Mouse (Mus musculus): Measurements from ENCODE around the gene AI413582. TPM values are rescaled to one million over a fixed set of nuclear protein-coding genes. Genes with fewer than 3 reads are reported as not detected.

AI413582 gene
- polyA plus RNA-seq, 1 experiment from 2014 or later: 42.9 TPM

DNA sequence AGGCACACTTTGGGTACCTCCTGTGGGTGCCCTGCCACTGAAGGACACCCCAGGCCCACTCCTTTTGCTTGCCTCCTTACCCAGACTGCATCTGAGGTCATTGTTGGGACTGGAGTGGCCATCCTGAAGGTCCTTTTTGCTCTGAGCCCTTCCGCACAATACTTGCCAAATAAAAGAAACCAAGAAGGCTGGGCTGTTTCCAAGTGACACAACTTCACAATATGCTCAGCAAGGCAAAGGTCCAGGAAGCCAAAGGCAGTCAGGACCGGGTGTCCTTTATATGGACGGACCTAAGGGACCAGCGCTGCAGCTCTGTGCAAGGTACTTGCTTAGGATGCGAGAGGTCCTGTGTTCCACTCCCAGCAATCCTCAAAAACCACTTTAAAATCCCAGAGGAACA lies 2.7 kb upstream of the AI413582 start:
- WGBS (ENCODE audit: missing documents): 88% methylated on average over 5 of the region's 5 CpGs
- Histone ChIP-seq H3K27ac (no peak overlapping the region), H3K36me3 (ENCODE audit: inconsistent target) (no peaks in the 10 kb centered on the region)

DNA sequence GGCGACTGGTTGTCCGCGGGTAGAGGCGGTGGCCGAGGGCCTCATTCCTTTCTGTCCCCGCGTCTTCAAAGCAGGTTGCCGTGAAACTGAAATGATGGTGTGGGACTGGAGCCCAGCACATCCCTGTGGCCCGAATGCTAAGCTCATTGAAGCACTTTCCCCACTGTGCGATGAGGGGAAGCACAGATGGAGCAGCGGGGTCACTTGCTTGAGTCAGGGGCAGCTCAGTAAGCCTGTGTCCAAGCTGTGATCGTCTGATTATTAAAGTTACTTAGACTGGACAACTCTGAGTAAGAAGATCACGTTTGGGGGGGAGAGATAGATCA lies 349 bp upstream of the AI413582 start:
- Histone ChIP-seq H3K36me3 (ENCODE audit: inconsistent target) (peaks cover 7% of the 10 kb centered on the region; the same call in 1 of the 2 replicates), H3K79me2 (ENCODE audit: inconsistent target) (peaks cover 32% of the 10 kb centered on the region), H3K27ac (peak overlapping the region; percentile 27), H3K4me3 (ENCODE audit: inconsistent target) (peak overlapping the region; percentile 33)
- WGBS (ENCODE audit: missing documents): under 1% methylated on average over 13 of the region's 13 CpGs

More for the DNA sequence above, 2.7 kb upstream of the AI413582 start:
- no peak overlapping the region for H3K4me3 ChIP-seq (ENCODE audit: inconsistent target)
- peaks cover 21% of the 10 kb centered on the region for H3K79me2 ChIP-seq (ENCODE audit: inconsistent target)

GRCm38 (mm10) chr17:27564391-27565162 lies 979 bp downstream of the AI413582 start:
- peak overlapping the region; percentile 86 for H3K27ac ChIP-seq
- WGBS (ENCODE audit: missing documents): 15% methylated on average over 20 of the region's 20 CpGs
- H3K36me3 ChIP-seq (ENCODE audit: inconsistent target): peaks cover 9% of the 10 kb centered on the region; the same call in 1 of the 2 replicates

GRCm38 (mm10) chr17:27563771-27564244 lies 1.7 kb downstream of the AI413582 start:
- H3K36me3 ChIP-seq (ENCODE audit: inconsistent target): peaks cover 9% of the 10 kb centered on the region; the same call in 1 of the 2 replicates

More at GRCm38 (mm10) chr17:27564391-27565162, 979 bp downstream of the AI413582 start:
- Histone ChIP-seq H3K4me3 (ENCODE audit: inconsistent target) (peak overlapping the region; percentile 81), H3K79me2 (ENCODE audit: inconsistent target) (peaks cover 45% of the 10 kb centered on the region)

DNA sequence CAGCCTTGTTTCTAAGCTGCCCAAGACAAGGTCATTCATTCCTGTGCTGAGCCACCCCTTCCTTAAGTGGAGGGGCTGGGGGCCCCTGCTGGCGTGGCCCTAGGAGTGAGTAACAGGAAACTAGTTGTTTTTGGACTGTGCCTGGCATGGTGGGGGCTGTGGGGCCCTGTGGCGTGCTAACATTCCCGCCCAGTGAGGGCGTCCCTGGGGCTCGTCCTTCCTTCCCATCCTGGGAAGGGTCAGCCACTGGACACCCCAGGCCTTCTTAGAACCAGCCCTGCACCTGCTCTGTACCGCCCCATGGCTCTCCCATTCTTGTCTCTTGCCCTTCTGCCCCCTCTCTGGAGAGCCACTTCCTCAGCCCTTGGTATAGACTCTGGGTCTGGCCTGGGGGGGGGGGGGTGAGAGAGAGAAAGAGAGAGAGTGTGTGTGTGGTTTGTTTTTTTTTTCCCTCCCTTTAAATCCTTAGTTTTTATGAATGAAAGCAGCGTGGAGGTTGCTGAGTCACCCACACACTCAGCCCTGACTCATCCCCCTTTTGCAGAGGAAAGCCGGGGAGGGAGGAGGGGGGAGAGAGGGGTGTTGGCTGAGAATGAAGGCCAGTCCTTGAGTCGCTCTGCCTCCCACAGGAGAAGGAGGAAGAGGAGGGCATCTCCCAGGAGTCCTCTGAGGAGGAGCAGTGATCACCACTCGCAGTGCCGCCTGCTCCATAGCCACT lies 3.6 kb downstream of the AI413582 start:
- Histone ChIP-seq H3K36me3 (ENCODE audit: inconsistent target) (peaks cover 9% of the 10 kb centered on the region; the same call in 1 of the 2 replicates), H3K27ac (peak overlapping the region; percentile 69), H3K79me2 (ENCODE audit: inconsistent target) (peaks cover 69% of the 10 kb centered on the region), H3K4me3 (ENCODE audit: inconsistent target) (no peak overlapping the region)
- WGBS (ENCODE audit: missing documents): 12% methylated on average over 8 of the region's 11 CpGs

More at GRCm38 (mm10) chr17:27563771-27564244, 1.7 kb downstream of the AI413582 start:
- no peak overlapping the region for H3K27ac ChIP-seq
- H3K4me3 ChIP-seq (ENCODE audit: inconsistent target): no peak overlapping the region
- 64% methylated on average over 7 of the region's 7 CpGs for WGBS (ENCODE audit: missing documents)
- peaks cover 53% of the 10 kb centered on the region for H3K79me2 ChIP-seq (ENCODE audit: inconsistent target)

GRCm38 (mm10) chr17:27560926-27561480 lies 4.6 kb downstream of the AI413582 start:
- peaks cover 9% of the 10 kb centered on the region; the same call in 1 of the 2 replicates for H3K36me3 ChIP-seq (ENCODE audit: inconsistent target)
- H3K4me3 ChIP-seq (ENCODE audit: inconsistent target): no peak overlapping the region
- 72% methylated on average over 13 of the region's 13 CpGs for WGBS (ENCODE audit: missing documents)
- H3K79me2 ChIP-seq (ENCODE audit: inconsistent target): peaks cover 69% of the 10 kb centered on the region
- H3K27ac ChIP-seq: peak overlapping the region; percentile 69

GRCm38 (mm10) chr17:27559596-27559995 lies 6.0 kb downstream of the AI413582 start:
- H3K4me3 ChIP-seq (ENCODE audit: inconsistent target): no peak overlapping the region
- 75% methylated on average over 9 of the region's 12 CpGs for WGBS (ENCODE audit: missing documents)

DNA sequence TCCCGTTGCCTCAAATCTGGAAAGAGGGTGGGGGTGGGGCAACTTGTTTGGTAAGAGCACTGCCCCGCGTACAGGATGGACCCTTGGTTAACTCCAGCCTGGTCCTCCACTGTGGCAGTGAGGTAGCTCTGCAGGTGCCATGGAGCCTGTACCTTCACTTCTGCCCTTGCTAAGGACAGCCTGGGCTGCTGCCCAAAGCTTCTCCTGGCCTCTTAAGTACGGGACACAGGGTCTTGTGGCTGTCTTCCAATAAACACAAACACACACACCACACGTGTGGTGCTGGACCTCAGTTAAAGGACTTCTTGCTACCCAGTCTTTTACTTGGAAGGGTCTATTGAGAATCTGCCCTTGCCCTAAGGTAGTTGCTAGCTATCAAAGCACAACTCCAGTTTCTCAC lies 6.7 kb downstream of the AI413582 start:
- peaks cover 9% of the 10 kb centered on the region; the same call in 1 of the 2 replicates for H3K36me3 ChIP-seq (ENCODE audit: inconsistent target)
- H3K79me2 ChIP-seq (ENCODE audit: inconsistent target): peaks cover 53% of the 10 kb centered on the region
- H3K4me3 ChIP-seq (ENCODE audit: inconsistent target): peak overlapping the region; percentile 58
- H3K27ac ChIP-seq: peak overlapping the region; percentile 68
- WGBS (ENCODE audit: missing documents): 26% methylated on average over 5 of the region's 5 CpGs

More at GRCm38 (mm10) chr17:27559596-27559995, 6.0 kb downstream of the AI413582 start:
- peaks cover 9% of the 10 kb centered on the region; the same call in 1 of the 2 replicates for H3K36me3 ChIP-seq (ENCODE audit: inconsistent target)
- H3K79me2 ChIP-seq (ENCODE audit: inconsistent target): peaks cover 61% of the 10 kb centered on the region
- no peak overlapping the region for H3K27ac ChIP-seq

DNA sequence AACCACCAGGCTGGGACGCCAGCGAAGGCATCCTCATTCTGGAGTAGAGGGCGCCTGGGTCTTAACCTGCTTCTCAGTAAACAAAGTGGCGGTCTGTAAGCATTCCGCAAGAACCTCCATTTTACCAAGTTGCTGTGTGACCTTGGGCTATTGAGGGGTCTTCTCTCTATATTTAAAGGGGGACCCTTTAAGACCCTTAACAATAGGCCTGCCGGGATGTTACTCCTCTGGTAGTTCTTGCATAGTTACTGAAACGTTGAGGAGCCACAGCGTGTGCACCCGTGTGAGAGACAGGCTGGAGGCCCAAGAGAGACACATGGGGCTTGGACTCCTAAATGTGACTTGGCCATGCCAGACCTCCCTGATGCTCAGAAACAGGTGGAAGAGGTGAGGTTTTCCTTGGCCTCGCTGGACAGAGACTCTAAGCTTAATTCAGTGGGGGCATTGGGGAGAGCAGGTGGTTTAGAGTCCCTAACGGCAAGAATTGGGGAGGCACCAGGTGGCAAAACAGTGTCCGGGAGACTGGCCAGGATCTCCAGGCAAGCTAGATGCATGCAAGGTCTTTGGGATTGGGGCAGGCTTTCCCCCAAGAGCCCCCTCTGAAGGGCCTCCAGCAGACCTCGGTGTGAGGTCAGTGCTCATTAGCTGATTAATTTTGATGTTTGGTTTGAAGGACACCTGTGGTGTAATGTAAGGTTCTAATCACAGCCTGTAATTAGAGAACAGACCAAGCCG lies 7.5 kb downstream of the AI413582 start:
- H3K36me3 ChIP-seq (ENCODE audit: inconsistent target): peaks cover 9% of the 10 kb centered on the region; the same call in 1 of the 2 replicates
- peak overlapping the region; percentile 58 for H3K4me3 ChIP-seq (ENCODE audit: inconsistent target)
- peak overlapping the region; percentile 68 for H3K27ac ChIP-seq
- WGBS (ENCODE audit: missing documents): 8% methylated on average over 14 of the region's 14 CpGs
- peaks cover 48% of the 10 kb centered on the region for H3K79me2 ChIP-seq (ENCODE audit: inconsistent target)

GRCm38 (mm10) chr17:27557181-27557926 lies 8.2 kb downstream of the AI413582 start:
- Histone ChIP-seq H3K27ac (peak overlapping the region; percentile 68), H3K36me3 (ENCODE audit: inconsistent target) (peaks cover 9% of the 10 kb centered on the region; the same call in 1 of the 2 replicates), H3K79me2 (ENCODE audit: inconsistent target) (peaks cover 48% of the 10 kb centered on the region), H3K4me3 (ENCODE audit: inconsistent target) (peak overlapping the region; percentile 58)
- under 1% methylated on average over 54 of the region's 75 CpGs for WGBS (ENCODE audit: missing documents)

- 1% methylated on average over 79 of the region's 79 CpGs for WGBS (ENCODE audit: missing documents)
- H3K79me2 ChIP-seq (ENCODE audit: inconsistent target): peaks cover 43% of the 10 kb centered on the region
- H3K27ac ChIP-seq: peak within 1 kb of the TSS; percentile 74
- peak within 1 kb of the TSS; percentile 58 for H3K4me3 ChIP-seq (ENCODE audit: inconsistent target)
- peaks cover 8% of the 10 kb centered on the region; the same call in 1 of the 2 replicates for H3K36me3 ChIP-seq (ENCODE audit: inconsistent target)
Measured at GRCm38 (mm10) chr17:27556315-27557011, 9.1 kb downstream of the AI413582 start, which contains the start of gene Hmga1. Gene Hmga1 (plus strand): TSS chr17:27556497.

- peaks cover 34% of the 10 kb centered on the region for H3K79me2 ChIP-seq (ENCODE audit: inconsistent target)
- H3K4me3 ChIP-seq (ENCODE audit: inconsistent target): no peak overlapping the region; the same call in 1 of the 2 replicates
- WGBS (ENCODE audit: missing documents): 2% methylated on average over 55 of the region's 55 CpGs
- H3K36me3 ChIP-seq (ENCODE audit: inconsistent target): no peaks in the 10 kb centered on the region
- peak overlapping the region; percentile 74 for H3K27ac ChIP-seq
Measured at GRCm38 (mm10) chr17:27555512-27556172, 9.9 kb downstream of the AI413582 start.
